Mouse (Mus musculus): ENCODE results near the gene Mapk12. TPM values are rescaled to one million over a fixed set of nuclear protein-coding genes. Genes with fewer than 3 reads are reported as not detected.

The Mapk12 gene
- 12.3 and 13.5 TPM in 2 replicates for polyA plus RNA-seq (2015; fragmentation: Nextera tagmentation; extraction: Ambion mirVana)

DNA sequence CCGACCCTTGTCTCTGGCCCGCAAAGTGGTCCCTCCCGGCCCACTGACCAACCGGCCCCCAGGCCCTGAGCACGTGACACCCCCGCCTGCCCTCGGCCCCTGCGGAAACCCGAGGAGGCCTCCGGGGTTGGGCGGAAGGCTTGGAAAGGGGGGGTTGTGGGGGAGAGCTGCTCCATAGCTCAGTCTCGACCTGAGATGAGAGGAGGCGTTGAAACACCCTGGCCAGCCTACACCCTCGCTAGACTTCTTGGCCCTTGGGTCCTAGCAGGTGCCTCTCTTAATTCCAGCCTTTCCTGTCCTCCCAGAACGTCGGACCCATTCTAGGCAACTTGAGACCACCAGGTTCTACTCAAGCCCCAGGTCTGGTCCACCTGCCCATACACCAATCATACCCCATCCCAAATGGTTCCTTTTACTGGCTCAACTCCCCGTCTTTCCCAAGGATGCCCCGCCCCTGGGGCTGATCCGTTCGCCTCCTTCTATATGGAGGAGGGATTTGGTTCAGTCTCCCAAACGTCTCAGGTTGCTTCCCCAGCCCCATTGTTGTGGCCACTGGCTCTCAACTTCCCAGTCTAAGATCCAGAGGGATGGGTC is at the start of gene Mapk12:
Gene Mapk12 (minus strand): TSS at position 45 of the 594 bp plus-strand sequence.
- Histone ChIP-seq H3K27ac (peak within 1 kb of the TSS; percentile 42; the same call in 1 of the 2 replicates), H3K4me1 (replicated peaks; ENCODE audit: insufficient read depth, low read length) (peaks cover 19% of the 10 kb centered on the region), H3K4me3 (replicated peaks; ENCODE audit: low read depth, low read length) (peak within 1 kb of the TSS; percentile 54), H3K4me2 (ENCODE audit: low read length) (peak within 1 kb of the TSS; percentile 81), H3K9me3 (replicated peaks; ENCODE audit: low read length) (no peaks in the 10 kb centered on the region), H3K9ac (ENCODE audit: low read depth, low read length) (peak within 1 kb of the TSS; percentile 67), H3K27me3 (ENCODE audit: insufficient read depth, low read length) (peaks cover 7% of the 10 kb centered on the region; the same call in 1 of the 2 replicates), H3K36me3 (ENCODE audit: insufficient read depth, low read length) (no peaks in the 10 kb centered on the region)
- ATAC-seq (replicated peaks; ENCODE audit: low FRiP score, low read depth) (peak; percentile 55), DNase-seq (ENCODE audit: low spot score) (peak; percentile 53)
- TF ChIP-seq CTCF (IDR thresholded peaks at IDR 0.05; ENCODE audit: low read depth) = no peak
- whole genome bisulfite sequencing = under 1% methylated on average over 21 of the region's 21 CpGs

DNA sequence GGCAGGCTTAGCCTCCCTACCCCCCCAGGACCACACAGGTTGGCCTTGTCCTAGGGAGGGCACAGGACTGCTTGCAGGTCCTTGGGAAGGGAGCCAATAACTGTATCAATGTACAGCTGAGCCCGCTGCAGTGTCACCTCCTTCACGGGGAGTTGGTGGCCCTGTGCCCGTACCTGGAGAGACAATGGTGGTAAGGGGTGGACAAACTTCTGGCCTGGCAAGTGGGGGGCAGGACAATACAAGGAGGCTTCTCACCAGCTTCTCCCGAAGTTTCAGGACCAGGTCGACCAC is 44.4 kb upstream of the Mapk12 start:
- no peak for TF ChIP-seq CTCF (IDR thresholded peaks at IDR 0.05; ENCODE audit: low read depth)
- Histone ChIP-seq H3K9ac (ENCODE audit: low read depth, low read length) (no peak overlapping the region), H3K9me3 (replicated peaks; ENCODE audit: low read length) (no peaks in the 10 kb centered on the region), H3K4me1 (replicated peaks; ENCODE audit: insufficient read depth, low read length) (peaks cover 12% of the 10 kb centered on the region), H3K27me3 (ENCODE audit: insufficient read depth, low read length) (no peaks in the 10 kb centered on the region), H3K36me3 (ENCODE audit: insufficient read depth, low read length) (no peaks in the 10 kb centered on the region), H3K4me2 (ENCODE audit: low read length) (no peak overlapping the region), H3K27ac (no peak overlapping the region), H3K4me3 (replicated peaks; ENCODE audit: low read depth, low read length) (no peak overlapping the region)
- 88% methylated on average over 5 of the region's 5 CpGs for WGBS
- DNase-seq (ENCODE audit: low spot score) (no peak), ATAC-seq (replicated peaks; ENCODE audit: low FRiP score, low read depth) (no peak)

DNA sequence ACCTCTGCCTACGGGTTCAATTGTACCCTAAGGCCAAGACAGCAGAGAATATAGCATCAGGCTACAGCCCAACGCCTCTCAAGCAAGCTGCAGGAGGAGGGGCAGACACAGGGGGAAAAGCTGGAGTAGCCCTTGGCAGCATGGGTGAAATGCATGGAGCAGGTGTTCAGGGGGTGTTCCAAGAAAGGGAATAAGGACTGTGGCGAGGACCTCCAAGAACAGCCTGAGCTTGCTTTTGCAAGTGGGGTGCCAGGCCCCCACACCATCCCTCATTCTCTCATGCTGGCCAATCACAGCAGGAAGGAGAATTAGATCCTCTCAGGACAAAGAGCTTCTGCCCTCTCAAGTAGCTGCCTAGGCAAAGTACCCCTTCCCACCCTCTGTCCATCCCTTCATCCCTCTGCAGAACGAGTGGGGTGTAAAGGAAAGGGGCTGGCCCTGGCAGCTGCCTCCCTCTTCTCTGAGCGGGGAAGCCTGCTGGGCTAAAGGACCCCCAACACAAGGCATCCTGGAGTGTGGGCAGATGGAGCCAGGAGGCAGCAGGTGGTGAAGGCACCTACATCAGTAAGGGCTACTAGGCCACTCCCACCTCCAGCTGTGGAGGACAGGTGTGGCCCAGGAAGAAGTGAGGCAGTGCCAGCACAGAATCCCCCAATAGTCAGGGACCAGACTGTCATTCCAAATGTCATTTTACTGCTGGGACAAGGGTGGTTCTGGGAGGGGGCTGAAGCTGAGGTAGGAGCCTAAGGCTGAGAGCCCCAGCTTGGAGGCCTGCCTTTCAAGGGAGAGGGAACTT is 43.8 kb upstream of the Mapk12 start:
- TF ChIP-seq CTCF (IDR thresholded peaks at IDR 0.05; ENCODE audit: low read depth) = no peak
- Histone ChIP-seq H3K27me3 (ENCODE audit: insufficient read depth, low read length) (no peaks in the 10 kb centered on the region), H3K9me3 (replicated peaks; ENCODE audit: low read length) (no peaks in the 10 kb centered on the region), H3K4me1 (replicated peaks; ENCODE audit: insufficient read depth, low read length) (peaks cover 12% of the 10 kb centered on the region), H3K36me3 (ENCODE audit: insufficient read depth, low read length) (no peaks in the 10 kb centered on the region), H3K27ac (no peak overlapping the region), H3K4me3 (replicated peaks; ENCODE audit: low read depth, low read length) (no peak overlapping the region), H3K4me2 (ENCODE audit: low read length) (no peak overlapping the region), H3K9ac (ENCODE audit: low read depth, low read length) (no peak overlapping the region)
- DNase-seq (ENCODE audit: low spot score) (no peak), ATAC-seq (replicated peaks; ENCODE audit: low FRiP score, low read depth) (no peak)
- 66% methylated on average over 5 of the region's 5 CpGs for WGBS

DNA sequence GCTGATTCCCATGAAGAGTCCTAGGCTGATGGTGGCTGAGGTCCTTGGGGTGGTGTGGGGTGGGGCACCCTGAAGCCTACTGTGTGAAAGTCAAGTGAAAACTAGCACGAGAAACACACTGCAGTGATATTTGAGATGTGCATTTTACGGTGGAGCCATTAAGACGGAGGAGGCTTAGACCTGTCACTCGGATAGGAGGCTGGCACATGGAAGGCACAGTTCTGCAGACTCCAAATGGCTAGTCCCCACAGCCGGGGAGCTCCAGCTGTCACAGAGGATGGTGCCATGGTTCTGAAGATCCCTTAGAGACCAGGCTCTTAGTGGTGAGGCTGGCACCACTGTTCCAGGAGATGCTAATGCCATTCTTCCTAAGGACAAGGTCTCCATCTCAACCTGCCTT is 42.3 kb upstream of the Mapk12 start:
- Histone ChIP-seq H3K4me2 (ENCODE audit: low read length) (0 out of 2 replicates have a peak overlapping the region, but pooled peaks have one; percentile 3), H3K36me3 (ENCODE audit: insufficient read depth, low read length) (no peaks in the 10 kb centered on the region), H3K9me3 (replicated peaks; ENCODE audit: low read length) (no peaks in the 10 kb centered on the region), H3K4me1 (replicated peaks; ENCODE audit: insufficient read depth, low read length) (peaks cover 20% of the 10 kb centered on the region), H3K27ac (peak overlapping the region; percentile 44; the same call in 1 of the 2 replicates), H3K27me3 (ENCODE audit: insufficient read depth, low read length) (no peaks in the 10 kb centered on the region), H3K4me3 (replicated peaks; ENCODE audit: low read depth, low read length) (no peak overlapping the region), H3K9ac (ENCODE audit: low read depth, low read length) (no peak overlapping the region)
- no peak for TF ChIP-seq CTCF (IDR thresholded peaks at IDR 0.05; ENCODE audit: low read depth)
- no peak for ATAC-seq (replicated peaks; ENCODE audit: low FRiP score, low read depth)
- DNase-seq (ENCODE audit: low spot score) = no peak
- 38% methylated on average over 5 of the region's 5 CpGs for WGBS

DNA sequence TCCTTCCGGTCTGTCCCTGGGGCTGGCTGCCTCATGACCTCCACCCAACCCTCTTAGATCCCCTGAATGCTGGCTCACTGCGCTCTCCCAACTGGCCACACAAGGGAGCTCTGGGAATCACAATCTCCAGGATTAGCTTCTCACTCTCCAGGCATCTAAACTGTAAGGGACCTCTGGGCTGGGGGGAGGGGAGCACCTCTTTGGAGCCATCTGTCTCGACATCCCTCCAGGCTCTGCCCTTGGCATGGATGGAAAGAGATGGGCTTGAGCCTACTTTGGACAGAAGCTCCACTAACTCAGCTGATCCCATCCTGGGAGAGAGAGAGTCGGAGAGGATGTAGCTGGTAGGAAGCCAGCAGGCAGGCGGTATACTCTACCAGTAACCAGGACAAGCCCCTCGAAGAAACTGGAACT is 41.8 kb upstream of the Mapk12 start:
- H3K4me2 ChIP-seq (ENCODE audit: low read length) = 0 out of 2 replicates have a peak overlapping the region, but pooled peaks have one; percentile 73
- peaks cover 25% of the 10 kb centered on the region for H3K4me1 ChIP-seq (replicated peaks; ENCODE audit: insufficient read depth, low read length)
- peak; percentile 60; the same call in 1 of the 2 replicates for TF ChIP-seq CTCF (IDR thresholded peaks at IDR 0.05; ENCODE audit: low read depth)
- no peak for ATAC-seq (replicated peaks; ENCODE audit: low FRiP score, low read depth)
- DNase-seq (ENCODE audit: low spot score) = peak; percentile 89
- H3K9me3 ChIP-seq (replicated peaks; ENCODE audit: low read length) = no peaks in the 10 kb centered on the region
- H3K27me3 ChIP-seq (ENCODE audit: insufficient read depth, low read length) = no peaks in the 10 kb centered on the region
- H3K36me3 ChIP-seq (ENCODE audit: insufficient read depth, low read length) = no peaks in the 10 kb centered on the region
- peak overlapping the region; percentile 44 for H3K27ac ChIP-seq
- 28% methylated on average over 6 of the region's 6 CpGs for WGBS
- H3K9ac ChIP-seq (ENCODE audit: low read depth, low read length) = no peak overlapping the region
- H3K4me3 ChIP-seq (replicated peaks; ENCODE audit: low read depth, low read length) = no peak overlapping the region

DNA sequence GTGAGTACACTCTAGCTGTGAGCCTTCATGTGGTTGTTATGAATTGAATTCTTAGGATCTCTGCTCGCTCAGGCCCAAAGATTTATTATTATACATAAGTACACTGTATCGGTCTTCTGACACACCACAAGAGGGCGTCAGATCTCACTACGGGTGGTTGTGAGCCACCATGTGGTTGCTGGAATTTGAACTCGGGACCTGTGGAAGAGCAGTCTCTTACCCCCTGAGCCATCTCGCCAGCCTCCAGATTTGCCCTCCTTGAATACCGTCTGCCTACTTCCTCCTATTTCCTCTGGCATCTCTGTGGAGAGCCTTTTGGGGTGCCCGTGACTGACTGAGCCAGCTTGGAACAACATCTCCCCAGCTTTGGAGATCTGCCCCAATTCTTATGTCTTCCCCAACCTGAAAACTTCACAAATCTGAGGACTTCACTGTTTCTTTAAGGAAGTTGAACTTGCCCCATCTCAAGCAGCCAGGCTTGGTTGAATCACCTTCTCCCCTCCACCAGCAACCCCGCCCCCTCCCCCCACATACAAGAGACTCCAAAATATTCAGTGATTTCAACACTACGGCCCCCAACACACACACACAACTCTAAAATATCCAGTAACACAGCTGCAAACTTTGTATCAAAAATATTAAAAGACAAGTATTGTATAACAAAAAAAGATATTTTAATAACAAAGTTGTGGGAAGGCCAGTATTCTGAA is 41.2 kb upstream of the Mapk12 start:
- ATAC-seq (replicated peaks; ENCODE audit: low FRiP score, low read depth) (no peak), DNase-seq (ENCODE audit: low spot score) (no peak)
- Histone ChIP-seq H3K9ac (ENCODE audit: low read depth, low read length) (no peak overlapping the region), H3K36me3 (ENCODE audit: insufficient read depth, low read length) (no peaks in the 10 kb centered on the region), H3K4me3 (replicated peaks; ENCODE audit: low read depth, low read length) (peak overlapping the region; percentile 65; the same call in 1 of the 2 replicates), H3K27ac (peak overlapping the region; percentile 93), H3K4me2 (ENCODE audit: low read length) (peak overlapping the region; percentile 73), H3K4me1 (replicated peaks; ENCODE audit: insufficient read depth, low read length) (peaks cover 32% of the 10 kb centered on the region), H3K27me3 (ENCODE audit: insufficient read depth, low read length) (no peaks in the 10 kb centered on the region), H3K9me3 (replicated peaks; ENCODE audit: low read length) (no peaks in the 10 kb centered on the region)
- TF ChIP-seq CTCF (IDR thresholded peaks at IDR 0.05; ENCODE audit: low read depth) = peak; percentile 45
- whole genome bisulfite sequencing = 52% methylated on average over 10 of the region's 10 CpGs

All from kidney, postnatal 0 days (tissue).